In genomic region chrX:6448001-6448400, GRCm38 (mm10) we compare ENCODE assay signal across 10 mouse cellular contexts. TPM values are rescaled to one million over a fixed set of nuclear protein-coding genes. Genes with fewer than 3 reads are reported as not detected.
DNase-seq lines count a peak whose midpoint lies in the region; ATAC-seq lines count a peak whose summit lies in the region.
"Had no signal": no experiment of that assay in that cellular context is flagged by ENCODE, and none has a peak within 500 bp of the region (broad histone marks: within the 10 kb centered on the region; RNA-seq: fewer than 3 reads in every experiment).

No protein-coding gene starts in this region.

- H3K27ac ChIP-seq in lung, embryonic 16.5 days (ENCODE audit: low read length) = peak overlapping the region; percentile 55
- no peak overlapping the region for H3K27ac ChIP-seq in kidney, embryonic 14.5 days (ENCODE audit: low read depth, low read length)
- H3K27ac ChIP-seq in intestine, embryonic 16.5 days (ENCODE audit: low read length) = no peak overlapping the region

- H3K4me2 ChIP-seq in lung, embryonic 16.5 days (ENCODE audit: low read depth, low read length) = no peak overlapping the region
- no peak overlapping the region for H3K4me2 ChIP-seq in kidney, embryonic 14.5 days (replicated peaks; ENCODE audit: low read depth, low read length)
- H3K4me2 ChIP-seq in intestine, embryonic 16.5 days (ENCODE audit: low read depth, low read length) = no peak overlapping the region
- H3K4me2 ChIP-seq: lung, embryonic 14.5 days had no signal

- H3K4me3 ChIP-seq in lung, embryonic 16.5 days (ENCODE audit: low read length) = no peak overlapping the region
- no peak overlapping the region for H3K4me3 ChIP-seq in kidney, embryonic 14.5 days (ENCODE audit: low read length)
- H3K4me3 ChIP-seq in intestine, embryonic 16.5 days (ENCODE audit: low read length) = no peak overlapping the region

- 56% methylated on average over 4 of the region's 4 CpGs for WGBS in lung, embryonic 16.5 days
- WGBS in kidney, embryonic 14.5 days = 57% methylated on average over 4 of the region's 4 CpGs
- WGBS in intestine, embryonic 16.5 days = 67% methylated on average over 4 of the region's 4 CpGs

- no peaks in the 10 kb centered on the region for H3K9me3 ChIP-seq in lung, embryonic 16.5 days (ENCODE audit: control insufficient read depth, low read length)
- H3K9me3 ChIP-seq in kidney, embryonic 14.5 days (ENCODE audit: control insufficient read depth, low read length) = no peaks in the 10 kb centered on the region
- no peaks in the 10 kb centered on the region for H3K9me3 ChIP-seq in intestine, embryonic 16.5 days (ENCODE audit: control insufficient read depth, low read length)

- H3K36me3 ChIP-seq in lung, embryonic 16.5 days (ENCODE audit: control insufficient read depth, insufficient read depth, low read length) = no peaks in the 10 kb centered on the region
- H3K36me3 ChIP-seq in kidney, embryonic 14.5 days (ENCODE audit: control insufficient read depth, insufficient read depth, low read length) = no peaks in the 10 kb centered on the region
- H3K36me3 ChIP-seq in intestine, embryonic 16.5 days (ENCODE audit: control insufficient read depth, insufficient read depth, low read length) = no peaks in the 10 kb centered on the region

- H3K4me1 ChIP-seq in lung, embryonic 16.5 days (replicated peaks; ENCODE audit: control insufficient read depth, insufficient read depth, low read length) = 0 out of 2 replicates have a peak, but pooled peaks cover 3% of the 10 kb centered on the region
- H3K4me1 ChIP-seq in kidney, embryonic 14.5 days (ENCODE audit: control insufficient read depth, insufficient read depth, low read length) = no peaks in the 10 kb centered on the region
- H3K4me1 ChIP-seq in intestine, embryonic 16.5 days (ENCODE audit: control insufficient read depth, insufficient read depth, low read length) = no peaks in the 10 kb centered on the region

- no peak for ATAC-seq in lung, embryonic 16.5 days (ENCODE audit: low read depth)
- 0 out of 2 replicates have a peak, but pooled peaks have one; percentile 32 for ATAC-seq in kidney, embryonic 14.5 days (ENCODE audit: low FRiP score, low TSS enrichment)
- ATAC-seq in inflammation-experienced regulatory T-cells, adult 6 months = no peak
- no peak for ATAC-seq in intestine, embryonic 16.5 days

- no peak overlapping the region for H3K9ac ChIP-seq in lung, embryonic 16.5 days (ENCODE audit: low read length)
- H3K9ac ChIP-seq in kidney, embryonic 14.5 days (ENCODE audit: low read depth, low read length) = no peak overlapping the region
- H3K9ac ChIP-seq in intestine, embryonic 16.5 days (ENCODE audit: low read depth, low read length) = no peak overlapping the region
- H3K9ac ChIP-seq: lung, embryonic 14.5 days had no signal

- peak; percentile 1 for DNase-seq in cerebellum, adult 11-12 months
- DNase-seq in cerebellum, postnatal 4 days (ENCODE audit: low spot score in 2 of 2) = no peak
- DNase-seq in lung, postnatal 25 days (ENCODE audit: low spot score) = no peak
- peak; percentile 38 to 39 for DNase-seq in right cerebral cortex, postnatal 10 days (ENCODE audit: low spot score in 2 of 2)
- DNase-seq: lung, embryonic 14.5 days; thymus, adult 18-20 months had no signal

- H3K27me3 ChIP-seq in lung, embryonic 16.5 days (ENCODE audit: control insufficient read depth, insufficient read depth, low read depth, low read length) = no peaks in the 10 kb centered on the region
- no peaks in the 10 kb centered on the region for H3K27me3 ChIP-seq in kidney, embryonic 14.5 days (ENCODE audit: control insufficient read depth, insufficient read depth, low read length)
- no peaks in the 10 kb centered on the region for H3K27me3 ChIP-seq in intestine, embryonic 16.5 days (replicated peaks; ENCODE audit: control insufficient read depth, insufficient read depth, low read length)

RNA-seq across cellular contexts. Expression of gene Shroom4, which starts 48.3 kb away (rescaled TPM):
- polyA plus RNA-seq in lung, embryonic 16.5 days (2015; fragmentation: Nextera tagmentation; extraction: Ambion mirVana) = 7.5 and 8.3 TPM in 2 replicates
- polyA plus RNA-seq in kidney, embryonic 14.5 days (2014; fragmentation: Nextera tagmentation; extraction: Ambion mirVana) = 5.1 and 9.3 TPM in 2 replicates
- polyA plus RNA-seq in inflammation-experienced regulatory T-cells, adult 6 months (2017; shearing (Covaris generic)) = under 1 TPM in 1 of 3 experiments, not detected in 2; 0.11 TPM
- 1.3 and 1.4 TPM in 2 replicates for polyA plus RNA-seq in intestine, embryonic 16.5 days (2015; fragmentation: Nextera tagmentation; extraction: Ambion mirVana)

Comparison
In these comparisons a context has a peak if more than half of its experiments do, and no peak if none do; other contexts are left out.
1. DNase-seq: peak in cerebellum, adult 11-12 months (single experiment) and right cerebral cortex, postnatal 10 days (2 of 2); none in cerebellum, postnatal 4 days (0 of 2) and lung, postnatal 25 days (single experiment).